Mouse (Mus musculus): Measurements from ENCODE around the gene Srsf5. TPM values are rescaled to one million over a fixed set of nuclear protein-coding genes. Genes with fewer than 3 reads are reported as not detected.

The Srsf5 gene
- 396 and 508 TPM in 2 replicates for total RNA-seq (2012; rRNA removed)

DNA sequence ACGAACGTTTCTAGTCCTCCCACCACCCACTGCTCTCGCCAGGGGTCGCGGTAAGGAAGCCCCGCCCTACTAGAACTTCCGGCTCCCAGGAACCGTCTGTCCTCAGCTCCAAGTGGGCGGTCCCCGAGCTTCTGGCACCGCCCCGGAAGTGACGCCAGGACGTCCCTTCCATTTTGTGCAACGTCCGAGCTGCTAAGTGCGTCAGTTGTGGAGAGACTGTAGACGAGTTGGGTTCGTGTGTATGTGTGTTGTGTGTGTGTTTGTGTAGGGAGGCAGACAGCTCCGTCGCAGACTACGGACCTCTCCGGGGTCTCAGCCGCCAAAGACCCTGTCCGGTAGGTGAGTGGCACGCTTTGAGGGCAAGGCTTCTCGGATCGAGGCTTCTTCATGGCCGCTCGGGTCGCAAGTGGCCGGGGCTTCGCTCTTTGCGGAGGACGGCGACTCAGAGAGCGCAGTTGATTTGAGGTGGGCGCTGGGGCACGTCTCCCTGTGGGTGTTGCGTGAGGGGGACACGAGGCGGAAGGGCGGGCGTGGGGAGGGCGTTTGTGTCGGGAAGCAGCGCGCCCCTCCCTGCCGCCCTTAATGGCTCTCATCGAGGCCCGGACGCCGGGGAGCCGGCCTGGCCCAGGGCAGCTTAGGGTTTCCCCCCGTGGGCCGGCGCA, at the start of gene Srsf5:
Srsf5 (plus strand) TSS at position 171 of the 662 bp plus-strand sequence.
- in situ Hi-C loops (cut with MboI; ENCODE audit: low sequenced_read_pairs in 2 of 2, unreplicated experiment in 2 of 2), result no loop called here

DNA sequence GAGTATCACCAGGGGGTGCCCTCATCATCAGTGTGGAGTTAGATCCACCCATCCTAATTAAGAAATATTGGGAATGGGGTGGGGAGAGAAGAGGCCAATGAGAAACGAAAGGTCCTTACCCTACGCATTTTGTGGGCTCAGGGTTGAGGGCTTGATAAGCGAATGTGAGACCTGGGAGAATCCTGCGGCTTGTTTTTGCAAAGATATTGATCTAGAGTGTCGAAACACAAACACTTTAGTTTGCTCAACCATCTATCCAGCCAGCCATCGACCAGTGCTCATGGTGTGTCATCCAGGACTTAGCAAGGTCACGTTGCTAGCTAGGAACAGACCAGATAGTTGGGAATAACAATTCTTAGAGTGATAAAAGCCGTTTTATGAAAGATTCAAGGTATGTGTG, 35.7 kb upstream of the Srsf5 start:
- no peak overlapping the region for H3K27ac ChIP-seq (ENCODE audit: insufficient read depth, low read depth, low read length, poor library complexity, severe bottlenecking)
- no peaks in the 10 kb centered on the region for H3K36me3 ChIP-seq (ENCODE audit: control insufficient read depth, insufficient read depth, low read length, poor library complexity, severe bottlenecking)
- H3K4me3 ChIP-seq (ENCODE audit: insufficient read depth in 1 of 2, low read depth in 1 of 2, low read length in 2 of 2, poor library complexity in 1 of 2, severe bottlenecking in 1 of 2), result no peak overlapping the region
- H3K9me3 ChIP-seq (ENCODE audit: control insufficient read depth, insufficient read depth, low read depth, low read length), result no peaks in the 10 kb centered on the region
- DNase-seq (ENCODE audit: low read depth, low spot score), result no peak
- no peak overlapping the region for H3K9ac ChIP-seq (ENCODE audit: insufficient read depth, low read depth, low read length, poor library complexity, severe bottlenecking)
- no peaks in the 10 kb centered on the region for H3K4me1 ChIP-seq (ENCODE audit: control insufficient read depth in 2 of 2, insufficient read depth in 2 of 2, low read length in 2 of 2, poor library complexity in 1 of 2)
- TF ChIP-seq ZNF384 (IDR thresholded peaks at IDR 0.05; ENCODE audit: low read depth, low read length), result no peak
- no peak for TF ChIP-seq HCFC1 (IDR thresholded peaks at IDR 0.05; ENCODE audit: borderline replicate concordance, insufficient read depth, low read length)
- TF ChIP-seq ZC3H11A (IDR thresholded peaks at IDR 0.05; ENCODE audit: borderline replicate concordance, low read depth, low read length), result no peak
- TF ChIP-seq CHD2 (IDR thresholded peaks at IDR 0.05; ENCODE audit: low read depth, low read length), result no peak
- no peak for TF ChIP-seq MAFK (IDR thresholded peaks at IDR 0.05; ENCODE audit: insufficient read depth, low read depth, low read length)
- in situ Hi-C loops (cut with MboI; ENCODE audit: low sequenced_read_pairs in 2 of 2, unreplicated experiment in 2 of 2), result no loop called here

More for the DNA sequence above, at the start of gene Srsf5:
- Histone ChIP-seq H3K4me1 (ENCODE audit: control insufficient read depth in 2 of 2, insufficient read depth in 2 of 2, low read length in 2 of 2, poor library complexity in 1 of 2) (peaks cover 2 to 3% of the 10 kb centered on the region in 2 experiments; a peak in 1 of 4 replicates), H3K27ac (ENCODE audit: insufficient read depth, low read depth, low read length, poor library complexity, severe bottlenecking) (peak within 1 kb of the TSS; percentile 99), H3K36me3 (ENCODE audit: control insufficient read depth, insufficient read depth, low read length, poor library complexity, severe bottlenecking) (peaks cover 27% of the 10 kb centered on the region), H3K9me3 (ENCODE audit: control insufficient read depth, insufficient read depth, low read depth, low read length) (no peaks in the 10 kb centered on the region), H3K4me3 (ENCODE audit: insufficient read depth in 1 of 2, low read depth in 1 of 2, low read length in 2 of 2, poor library complexity in 1 of 2, severe bottlenecking in 1 of 2) (peak within 1 kb of the TSS; percentile 75 to 100), H3K9ac (ENCODE audit: insufficient read depth, low read depth, low read length, poor library complexity, severe bottlenecking) (peak within 1 kb of the TSS; percentile 100)
- TF ChIP-seq ZC3H11A (IDR thresholded peaks at IDR 0.05; ENCODE audit: borderline replicate concordance, low read depth, low read length) (no peak), CHD2 (IDR thresholded peaks at IDR 0.05; ENCODE audit: low read depth, low read length) (no peak), MAFK (IDR thresholded peaks at IDR 0.05; ENCODE audit: insufficient read depth, low read depth, low read length) (no peak), HCFC1 (IDR thresholded peaks at IDR 0.05; ENCODE audit: borderline replicate concordance, insufficient read depth, low read length) (peak; percentile 74; the same call in 1 of the 2 replicates), ZNF384 (IDR thresholded peaks at IDR 0.05; ENCODE audit: low read depth, low read length) (no peak)
- DNase-seq (ENCODE audit: low read depth, low spot score), result peak; percentile 96

DNA sequence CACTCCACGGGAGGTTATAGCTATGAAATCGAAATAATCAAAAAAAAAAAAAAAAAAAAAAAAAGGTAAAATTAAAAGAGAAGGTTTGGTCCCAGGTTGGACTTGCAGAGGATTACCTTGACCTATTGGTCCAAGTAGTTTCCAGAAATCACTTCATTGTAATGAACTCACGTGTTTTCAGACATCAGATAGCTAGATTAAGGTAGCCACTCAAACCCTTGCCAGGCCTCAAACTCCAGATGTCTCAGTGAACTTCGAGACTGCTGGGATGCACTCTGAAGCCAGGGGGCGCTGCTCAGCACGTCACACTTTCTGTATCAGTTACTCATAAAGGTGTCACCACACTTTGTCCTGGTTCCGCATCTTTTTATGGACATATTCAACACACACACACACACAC, 27.5 kb upstream of the Srsf5 start:
- in situ Hi-C loops (cut with MboI; ENCODE audit: low sequenced_read_pairs in 2 of 2, unreplicated experiment in 2 of 2), result no loop called here
- no peaks in the 10 kb centered on the region for H3K36me3 ChIP-seq (ENCODE audit: control insufficient read depth, insufficient read depth, low read length, poor library complexity, severe bottlenecking)
- no peak for TF ChIP-seq CHD2 (IDR thresholded peaks at IDR 0.05; ENCODE audit: low read depth, low read length)
- peak; percentile 56 for TF ChIP-seq ZNF384 (IDR thresholded peaks at IDR 0.05; ENCODE audit: low read depth, low read length)
- TF ChIP-seq HCFC1 (IDR thresholded peaks at IDR 0.05; ENCODE audit: borderline replicate concordance, insufficient read depth, low read length), result no peak
- no peak overlapping the region for H3K9ac ChIP-seq (ENCODE audit: insufficient read depth, low read depth, low read length, poor library complexity, severe bottlenecking)
- no peak overlapping the region for H3K27ac ChIP-seq (ENCODE audit: insufficient read depth, low read depth, low read length, poor library complexity, severe bottlenecking)
- no peak overlapping the region for H3K4me3 ChIP-seq (ENCODE audit: insufficient read depth in 1 of 2, low read depth in 1 of 2, low read length in 2 of 2, poor library complexity in 1 of 2, severe bottlenecking in 1 of 2)
- H3K4me1 ChIP-seq (ENCODE audit: control insufficient read depth in 2 of 2, insufficient read depth in 2 of 2, low read length in 2 of 2, poor library complexity in 1 of 2), result peaks cover 6 to 7% of the 10 kb centered on the region in 2 experiments; a peak in 3 of 4 replicates
- DNase-seq (ENCODE audit: low read depth, low spot score), result peak; percentile 62
- no peaks in the 10 kb centered on the region for H3K9me3 ChIP-seq (ENCODE audit: control insufficient read depth, insufficient read depth, low read depth, low read length)

DNA sequence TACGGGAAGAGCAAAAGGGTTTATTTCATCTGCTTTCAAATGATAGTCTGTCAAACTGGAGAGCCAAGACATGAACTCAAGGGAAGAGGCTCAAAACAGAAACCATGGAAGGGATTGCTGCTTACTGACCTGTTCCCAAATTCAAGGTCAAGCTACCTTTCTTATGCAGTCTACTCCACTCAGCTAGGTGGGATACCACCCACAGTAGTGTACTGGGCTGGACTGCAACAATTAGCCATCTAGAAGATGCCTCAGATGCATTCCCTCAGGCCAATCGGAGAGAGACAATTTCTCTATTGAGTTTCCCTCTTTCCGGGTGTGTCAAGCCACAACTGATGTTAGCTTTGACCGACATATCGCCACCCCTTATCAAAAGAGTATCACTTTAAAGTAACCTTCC, 24.0 kb upstream of the Srsf5 start:
- TF ChIP-seq ZC3H11A (IDR thresholded peaks at IDR 0.05; ENCODE audit: borderline replicate concordance, low read depth, low read length) (no peak), MAFK (IDR thresholded peaks at IDR 0.05; ENCODE audit: insufficient read depth, low read depth, low read length) (no peak), HCFC1 (IDR thresholded peaks at IDR 0.05; ENCODE audit: borderline replicate concordance, insufficient read depth, low read length) (no peak), CHD2 (IDR thresholded peaks at IDR 0.05; ENCODE audit: low read depth, low read length) (no peak), ZNF384 (IDR thresholded peaks at IDR 0.05; ENCODE audit: low read depth, low read length) (no peak)
- Histone ChIP-seq H3K9ac (ENCODE audit: insufficient read depth, low read depth, low read length, poor library complexity, severe bottlenecking) (no peak overlapping the region), H3K4me1 (ENCODE audit: control insufficient read depth in 2 of 2, insufficient read depth in 2 of 2, low read length in 2 of 2, poor library complexity in 1 of 2) (peaks cover 9 to 27% of the 10 kb centered on the region in 2 experiments), H3K9me3 (ENCODE audit: control insufficient read depth, insufficient read depth, low read depth, low read length) (no peaks in the 10 kb centered on the region), H3K27ac (ENCODE audit: insufficient read depth, low read depth, low read length, poor library complexity, severe bottlenecking) (peak overlapping the region; percentile 25; the same call in 1 of the 2 replicates), H3K4me3 (ENCODE audit: insufficient read depth in 1 of 2, low read depth in 1 of 2, low read length in 2 of 2, poor library complexity in 1 of 2, severe bottlenecking in 1 of 2) (no peak overlapping the region), H3K36me3 (ENCODE audit: control insufficient read depth, insufficient read depth, low read length, poor library complexity, severe bottlenecking) (no peaks in the 10 kb centered on the region)
- no peak for DNase-seq (ENCODE audit: low read depth, low spot score)
- in situ Hi-C loops (cut with MboI; ENCODE audit: low sequenced_read_pairs in 2 of 2, unreplicated experiment in 2 of 2), result no loop called here

Measured in ES-E14 (cell line).